ENCODE assay signal across 8 mouse cellular contexts in the genomic region with DNA sequence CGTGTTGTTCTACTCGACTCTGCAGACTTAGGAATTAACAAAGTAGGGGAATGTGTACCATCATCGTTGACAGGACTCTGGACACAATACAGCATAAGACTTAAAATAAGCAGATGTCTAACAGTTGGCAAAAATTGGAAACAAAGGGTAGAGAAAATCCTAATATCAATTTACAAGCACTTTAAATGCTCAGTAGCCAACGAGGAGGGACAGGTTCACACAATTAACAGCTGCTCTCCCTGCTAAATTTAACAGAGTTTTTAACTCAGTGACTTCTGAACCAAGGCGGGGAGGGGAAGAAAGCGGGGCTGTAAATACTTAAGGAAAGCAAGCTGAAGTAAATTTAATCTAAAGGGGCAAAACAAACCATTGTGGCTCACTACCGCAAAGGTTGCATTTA. TPM values are rescaled to one million over a fixed set of nuclear protein-coding genes. Genes with fewer than 3 reads are reported as not detected.
DNase-seq lines count a peak whose midpoint lies in the region; ATAC-seq and TF ChIP-seq lines count a peak whose summit lies in the region.

No protein-coding gene starts in this region.

- H3K4me2 ChIP-seq in heart, embryonic 14.5 days (ENCODE audit: low read length) = peak overlapping the region; percentile 95
- peak overlapping the region; percentile 92 for H3K4me2 ChIP-seq in hindbrain, embryonic 15.5 days
- H3K4me2 ChIP-seq in midbrain, embryonic 14.5 days (ENCODE audit: low read length) = peak overlapping the region; percentile 75

- H3K4me3 ChIP-seq in heart, embryonic 14.5 days (ENCODE audit: control insufficient read depth in 1 of 2, insufficient read depth in 1 of 2, low read depth in 1 of 2, low read length in 2 of 2) = peak overlapping the region; percentile 57 to 92; a peak in 3 of 4 replicates
- peak overlapping the region; percentile 86; the same call in 1 of the 2 replicates for H3K4me3 ChIP-seq in cortical plate, adult 2 months (ENCODE audit: insufficient read depth, low read length)
- H3K4me3 ChIP-seq in hindbrain, embryonic 15.5 days = peak overlapping the region; percentile 80
- peak overlapping the region; percentile 81 for H3K4me3 ChIP-seq in midbrain, embryonic 14.5 days (replicated peaks; ENCODE audit: low read depth, low read length)

- TF ChIP-seq CTCF in cortical plate, adult 2 months (IDR thresholded peaks at IDR 0.05; ENCODE audit: extremely low read depth, insufficient read depth, low read length) = no peak

- H3K27ac ChIP-seq in heart, embryonic 14.5 days (replicated peaks in 1 of 2; ENCODE audit: control insufficient read depth in 1 of 2, insufficient read depth in 1 of 2, low read depth in 2 of 2, low read length in 2 of 2) = no peak overlapping the region
- peak overlapping the region; percentile 38; the same call in 1 of the 2 replicates for H3K27ac ChIP-seq in cortical plate, adult 2 months (ENCODE audit: insufficient read depth, low read length)
- H3K27ac ChIP-seq in hindbrain, embryonic 15.5 days (replicated peaks) = peak overlapping the region; percentile 96; the same call in 1 of the 2 replicates
- no peak overlapping the region for H3K27ac ChIP-seq in midbrain, embryonic 14.5 days (replicated peaks; ENCODE audit: low read depth, low read length)

- no peaks in the 10 kb centered on the region for H3K9me3 ChIP-seq in heart, embryonic 14.5 days (ENCODE audit: control insufficient read depth, low read length)
- no peaks in the 10 kb centered on the region for H3K9me3 ChIP-seq in hindbrain, embryonic 15.5 days
- no peaks in the 10 kb centered on the region for H3K9me3 ChIP-seq in midbrain, embryonic 14.5 days (ENCODE audit: control insufficient read depth, low read length)

- no peak for DNase-seq in heart, adult 18-20 months
- DNase-seq in midbrain, embryonic 14.5 days = no peak
- no peak for DNase-seq in cerebellum, postnatal 4 days (ENCODE audit: low spot score in 2 of 2)
- DNase-seq in adipocyte (ENCODE audit: low spot score) = no peak
- DNase-seq in cerebellum, postnatal 10 days = no peak

- H3K36me3 ChIP-seq in heart, embryonic 14.5 days (ENCODE audit: control insufficient read depth, insufficient read depth, low read length) = no peaks in the 10 kb centered on the region
- no peaks in the 10 kb centered on the region for H3K36me3 ChIP-seq in hindbrain, embryonic 15.5 days
- H3K36me3 ChIP-seq in midbrain, embryonic 14.5 days (ENCODE audit: control insufficient read depth, insufficient read depth, low read length) = no peaks in the 10 kb centered on the region

- WGBS in heart, embryonic 14.5 days = 45% methylated on average over 7 of the region's 7 CpGs
- WGBS in hindbrain, embryonic 15.5 days = 60% methylated on average over 7 of the region's 7 CpGs
- 69% methylated on average over 7 of the region's 7 CpGs for WGBS in midbrain, embryonic 14.5 days

- no peak for ATAC-seq in heart, embryonic 14.5 days (ENCODE audit: insufficient number of reproducible peaks, insufficient read depth, low FRiP score, low read depth)
- ATAC-seq in hindbrain, embryonic 15.5 days (ENCODE audit: low FRiP score, low read depth) = no peak
- ATAC-seq in midbrain, embryonic 14.5 days (ENCODE audit: low FRiP score, low TSS enrichment) = no peak

- no peaks in the 10 kb centered on the region for H3K27me3 ChIP-seq in heart, embryonic 14.5 days (ENCODE audit: control insufficient read depth, insufficient read depth, low read length)
- no peaks in the 10 kb centered on the region for H3K27me3 ChIP-seq in hindbrain, embryonic 15.5 days
- H3K27me3 ChIP-seq in midbrain, embryonic 14.5 days (ENCODE audit: control insufficient read depth, insufficient read depth, low read length) = no peaks in the 10 kb centered on the region

- peak overlapping the region; percentile 89 for H3K9ac ChIP-seq in heart, embryonic 14.5 days (ENCODE audit: low read length)
- peak overlapping the region; percentile 89; the same call in 1 of the 2 replicates for H3K9ac ChIP-seq in hindbrain, embryonic 15.5 days
- peak overlapping the region; percentile 86 for H3K9ac ChIP-seq in midbrain, embryonic 14.5 days (replicated peaks; ENCODE audit: low read length)

- peaks cover 9 to 23% of the 10 kb centered on the region in 2 experiments; a peak in 3 of 4 replicates for H3K4me1 ChIP-seq in heart, embryonic 14.5 days (ENCODE audit: control insufficient read depth in 2 of 2, insufficient read depth in 2 of 2, low read length in 2 of 2)
- H3K4me1 ChIP-seq in cortical plate, adult 2 months (ENCODE audit: control insufficient read depth, insufficient read depth, low read length) = peaks cover 2% of the 10 kb centered on the region; the same call in 1 of the 2 replicates
- H3K4me1 ChIP-seq in hindbrain, embryonic 15.5 days (replicated peaks) = peaks cover 32% of the 10 kb centered on the region
- H3K4me1 ChIP-seq in midbrain, embryonic 14.5 days (ENCODE audit: control insufficient read depth, insufficient read depth, low read length) = peaks cover 18% of the 10 kb centered on the region

- no peak for TF ChIP-seq POLR2A in cortical plate, adult 2 months (IDR thresholded peaks at IDR 0.05; ENCODE audit: extremely low read depth, insufficient read depth, low read length)

RNA-seq across cellular contexts. Expression of a gene that starts 1.4 kb away (rescaled TPM):
- polyA plus RNA-seq in heart, embryonic 14.5 days (2014; fragmentation: Nextera tagmentation; extraction: Ambion mirVana) = 9.2 and 10.5 TPM in 2 replicates
- total RNA-seq in heart, adult 18-20 months (2021) = 10 to 100 TPM in 1 of 2 experiments, 1 to 10 TPM in 1; 7.5 to 15.7 TPM
- 16.5 and 18.3 TPM in 2 replicates for polyA plus RNA-seq in cortical plate, adult 2 months (2012; rRNA removed)
- polyA plus RNA-seq in hindbrain, embryonic 15.5 days (2015; fragmentation: Nextera tagmentation; extraction: Ambion mirVana) = 19.8 and 21.1 TPM in 2 replicates
- polyA plus RNA-seq in midbrain, embryonic 14.5 days (2014; fragmentation: Nextera tagmentation; extraction: Ambion mirVana) = 37.0 and 39.1 TPM in 2 replicates

Comparison
In these comparisons a context has a peak if more than half of its experiments do, and no peak if none do; other contexts are left out.
1. H3K27ac ChIP-seq: peak in cortical plate, adult 2 months (single experiment) and hindbrain, embryonic 15.5 days (single experiment); none in heart, embryonic 14.5 days (0 of 2) and midbrain, embryonic 14.5 days (single experiment).
2. Peak in every context shown above with its lines, with median percentiles within 50 percentile points of each other: H3K4me2 ChIP-seq, H3K4me3 ChIP-seq and H3K9ac ChIP-seq.